8 mouse cellular contexts compared by ENCODE assay signal in the genomic region with DNA sequence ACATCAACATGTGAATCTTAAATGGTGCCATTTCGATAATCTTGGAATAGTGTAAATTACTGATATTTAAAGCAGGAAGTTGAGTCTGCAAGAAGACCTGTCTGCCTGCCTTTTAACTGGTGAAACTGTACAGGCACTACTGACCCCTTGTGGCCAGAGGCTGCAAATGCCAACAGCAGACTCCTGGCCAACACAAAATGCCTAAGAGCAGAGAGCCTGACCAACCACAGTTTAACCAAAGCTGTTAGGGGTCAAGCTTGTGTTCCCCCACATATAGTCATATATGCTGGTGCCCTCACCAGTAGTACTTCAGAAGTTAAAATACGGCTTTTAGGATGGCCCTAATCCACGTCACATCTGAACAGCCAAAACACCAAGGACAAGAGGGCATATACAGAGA. TPM values are rescaled to one million over a fixed set of nuclear protein-coding genes. Genes with fewer than 3 reads are reported as not detected.
A peak's percentile ranks its signal among the peaks of the same experiment; 100 is the strongest.
DNase-seq lines count a peak whose midpoint lies in the region; ATAC-seq and TF ChIP-seq lines count a peak whose summit lies in the region.
"Had no signal": no experiment of that assay in that cellular context is flagged by ENCODE, and none has a peak within 500 bp of the region (broad histone marks: within the 10 kb centered on the region; RNA-seq: fewer than 3 reads in every experiment).

No protein-coding gene starts in this region.

- H3K9ac ChIP-seq in forebrain, embryonic 15.5 days (replicated peaks) = no peak overlapping the region
- no peak overlapping the region for H3K9ac ChIP-seq in hindbrain, embryonic 16.5 days (ENCODE audit: low read depth, low read length)

- CTCF ChIA-PET in Patski (lab: Charles Lee) = interaction anchor here (0.8 to 2.7 kb wide), 14 partner anchors 10 to 193 kb away, joined by 3 to 8 read pairs (median 4); a partner anchor contains a TSS

- 61% methylated on average over 3 of the region's 3 CpGs for whole genome bisulfite sequencing in forebrain, embryonic 15.5 days
- WGBS in hindbrain, embryonic 16.5 days = 49% methylated on average over 3 of the region's 3 CpGs

- no peak overlapping the region for H3K4me2 ChIP-seq in forebrain, embryonic 15.5 days (replicated peaks)
- H3K4me2 ChIP-seq in hindbrain, embryonic 16.5 days (ENCODE audit: low read length) = no peak overlapping the region

- DNase-seq in Patski (ENCODE audit: low read depth, low spot score) = no peak
- peak; percentile 53 for DNase-seq in cerebellum, adult 11 months
- DNase-seq in layer of hippocampus, postnatal 25 days (ENCODE audit: extremely low spot score in 1 of 2, low spot score in 1 of 2) = peak; percentile 44 to 72
- DNase-seq in right cerebral cortex, postnatal 10 days (ENCODE audit: low spot score in 2 of 2) = peak; percentile 74 to 79

- peak; percentile 90 for TF ChIP-seq CTCF in Patski (IDR thresholded peaks at IDR 0.05)

- H3K9me3 ChIP-seq in forebrain, embryonic 15.5 days = no peaks in the 10 kb centered on the region
- no peaks in the 10 kb centered on the region for H3K9me3 ChIP-seq in hindbrain, embryonic 16.5 days (ENCODE audit: control insufficient read depth, low read length)

- no peaks in the 10 kb centered on the region for H3K27me3 ChIP-seq in Patski
- no peaks in the 10 kb centered on the region for H3K27me3 ChIP-seq in forebrain, embryonic 15.5 days
- no peaks in the 10 kb centered on the region for H3K27me3 ChIP-seq in hindbrain, embryonic 16.5 days (replicated peaks; ENCODE audit: control insufficient read depth, insufficient read depth, low read length)

- H3K27ac ChIP-seq in forebrain, embryonic 15.5 days (replicated peaks) = no peak overlapping the region
- no peak overlapping the region for H3K27ac ChIP-seq in hindbrain, embryonic 16.5 days (ENCODE audit: low read depth, low read length)
- H3K27ac ChIP-seq: macrophage had no signal

- POLR2A ChIA-PET in Patski (lab: Charles Lee) = interaction anchor here (0.7 to 1.1 kb wide), 2 partner anchors 12 to 24 kb away, joined by 3 to 4 read pairs; a partner anchor contains a TSS

- in situ Hi-C loops in Patski (cut with MboI; ENCODE audit: low pct_unique_long_range_greater_than_20kb) = no loop called here

- H3K4me3 ChIP-seq in forebrain, embryonic 15.5 days = no peak overlapping the region
- H3K4me3 ChIP-seq in hindbrain, embryonic 16.5 days (ENCODE audit: low read length) = no peak overlapping the region

- ATAC-seq in Patski = peak; percentile 90
- ATAC-seq in forebrain, embryonic 15.5 days (replicated peaks) = peak; percentile 53
- ATAC-seq in hindbrain, embryonic 16.5 days = peak; percentile 41; the same call in 1 of the 2 replicates
- ATAC-seq in megakaryocyte-erythroid progenitor cell, adult 5-6 weeks (replicated peaks; ENCODE audit: low FRiP score, low TSS enrichment, poor library complexity, severe bottlenecking) = peak; percentile 92

- no peaks in the 10 kb centered on the region for H3K36me3 ChIP-seq in forebrain, embryonic 15.5 days
- no peaks in the 10 kb centered on the region for H3K36me3 ChIP-seq in hindbrain, embryonic 16.5 days (ENCODE audit: control insufficient read depth, insufficient read depth, low read length)

- H3K4me1 ChIP-seq in forebrain, embryonic 15.5 days = no peaks in the 10 kb centered on the region
- no peaks in the 10 kb centered on the region for H3K4me1 ChIP-seq in hindbrain, embryonic 16.5 days (ENCODE audit: control insufficient read depth, insufficient read depth, low read depth, low read length)

RNA-seq across cellular contexts. Expression of a gene that starts 11.9 kb away (rescaled TPM):
- polyA plus RNA-seq in Patski (2021) = 5.6 TPM
- 8.6 and 10.2 TPM in 2 replicates for polyA plus RNA-seq in forebrain, embryonic 15.5 days (2015; fragmentation: Nextera tagmentation; extraction: Ambion mirVana)
- 37.2 and 48.9 TPM in 2 replicates for polyA plus RNA-seq in hindbrain, embryonic 16.5 days (2015; fragmentation: Nextera tagmentation; extraction: Ambion mirVana)
- total RNA-seq in layer of hippocampus, postnatal 25 days (2021) = 10 to 100 TPM; 26.0 to 30.7 TPM
- 1.2 TPM in 1 of 2 replicates, not detected in the other for total RNA-seq in megakaryocyte-erythroid progenitor cell, adult 5-6 weeks (2014; fragmentation: Nextera tagmentation)
- total RNA-seq in megakaryocyte-erythroid progenitor cell, adult 5-6 weeks (2017) = 1.1 TPM in 1 of 2 replicates, not detected in the other

RNA-seq across cellular contexts. Expression of a gene that starts 12.1 kb away (rescaled TPM):
- 27.6 TPM for polyA plus RNA-seq in Patski (2021)
- 41.5 and 42.1 TPM in 2 replicates for polyA plus RNA-seq in forebrain, embryonic 15.5 days (2015; fragmentation: Nextera tagmentation; extraction: Ambion mirVana)
- 36.1 and 39.8 TPM in 2 replicates for polyA plus RNA-seq in hindbrain, embryonic 16.5 days (2015; fragmentation: Nextera tagmentation; extraction: Ambion mirVana)
- total RNA-seq in layer of hippocampus, postnatal 25 days (2021) = 10 to 100 TPM; 17.5 to 17.6 TPM
- 4.7 and 11.3 TPM in 2 replicates for total RNA-seq in megakaryocyte-erythroid progenitor cell, adult 5-6 weeks (2014; fragmentation: Nextera tagmentation)
- total RNA-seq in megakaryocyte-erythroid progenitor cell, adult 5-6 weeks (2017) = 7.3 and 14.8 TPM in 2 replicates

Comparison
In these comparisons a context has a peak if more than half of its experiments do, and no peak if none do; other contexts are left out.
1. ATAC-seq: peak in every context shown above with its lines; median percentile 92 in megakaryocyte-erythroid progenitor cell, adult 5-6 weeks; 90 in Patski; 53 in forebrain, embryonic 15.5 days; 41 in hindbrain, embryonic 16.5 days.